Mouse (Mus musculus): ENCODE results near the gene B4galt5.

- TF ChIP-seq CTCF (IDR thresholded peaks at IDR 0.05; ENCODE audit: low read depth) (no peak), EP300 (IDR thresholded peaks at IDR 0.05; ENCODE audit: low read depth) (no peak)
Measured at GRCm38 (mm10) chr2:167270496-167270895, 78.5 kb downstream of the B4galt5 start.

Measured in heart, postnatal 0 days (tissue).